Comparison of ENCODE assay signal across 20 mouse cellular contexts in genomic region chr8:72144345-72144975, GRCm38 (mm10). TPM values are rescaled to one million over a fixed set of nuclear protein-coding genes. Genes with fewer than 3 reads are reported as not detected.
A peak's percentile ranks its signal among the peaks of the same experiment; 100 is the strongest.
DNase-seq lines count a peak whose midpoint lies in the region; ATAC-seq lines count a peak whose summit lies in the region.
"Had no signal": no experiment of that assay in that cellular context is flagged by ENCODE, and none has a peak within 500 bp of the region (broad histone marks: within the 10 kb centered on the region; RNA-seq: fewer than 3 reads in every experiment).

No protein-coding gene starts in this region.

- peak; percentile 58 for DNase-seq in heart, embryonic 10.5 days (ENCODE audit: low spot score)
- no peak for DNase-seq in heart, adult 9 months (ENCODE audit: low spot score in 2 of 2)
- DNase-seq in 416B (ENCODE audit: low read depth) (peak; percentile 78), MN1 (ENCODE audit: low spot score) (no peak)
- DNase-seq in hindbrain, embryonic 14.5 days (ENCODE audit: low spot score): no peak
- DNase-seq in right cerebral cortex, postnatal 36 days (ENCODE audit: low spot score in 2 of 2): no peak
- DNase-seq: B cell, adult 2 months; cerebellum, adult 18-20 months; gastrocnemius, postnatal 25 days had no signal

- H3K9ac ChIP-seq in hindbrain, embryonic 14.5 days: no peak overlapping the region
- H3K9ac ChIP-seq: embryonic facial prominence, embryonic 13.5 days; heart, embryonic 15.5 days; hindbrain, embryonic 12.5 days; intestine, embryonic 15.5 days; liver, embryonic 12.5 days; lung, embryonic 15.5 days had no signal

- no peak overlapping the region for H3K4me3 ChIP-seq in heart, embryonic 10.5 days
- no peak overlapping the region for H3K4me3 ChIP-seq in brown adipose tissue, adult 24 weeks (ENCODE audit: insufficient read depth, low read depth, low read length)
- H3K4me3 ChIP-seq in megakaryocyte, embryonic 14.5 days (replicated peaks): peak overlapping the region; percentile 24
- H3K4me3 ChIP-seq in hindbrain, embryonic 14.5 days (replicated peaks; ENCODE audit: low read length): no peak overlapping the region
- H3K4me3 ChIP-seq: embryonic facial prominence, embryonic 13.5 days; heart, embryonic 15.5 days; hindbrain, embryonic 12.5 days; intestine, embryonic 15.5 days; liver, embryonic 12.5 days; lung, embryonic 15.5 days had no signal

- H3K27me3 ChIP-seq in heart, embryonic 10.5 days (ENCODE audit: insufficient read depth, poor library complexity, severe bottlenecking): no peaks in the 10 kb centered on the region
- H3K27me3 ChIP-seq in megakaryocyte, embryonic 14.5 days (replicated peaks): no peaks in the 10 kb centered on the region
- no peaks in the 10 kb centered on the region for H3K27me3 ChIP-seq in hindbrain, embryonic 14.5 days (ENCODE audit: control insufficient read depth, insufficient read depth, low read length)
- H3K27me3 ChIP-seq: embryonic facial prominence, embryonic 13.5 days; heart, embryonic 15.5 days; hindbrain, embryonic 12.5 days; intestine, embryonic 15.5 days; liver, embryonic 12.5 days; lung, embryonic 15.5 days had no signal

- 73% methylated on average over 5 of the region's 5 CpGs for WGBS in heart, embryonic 10.5 days
- 91% methylated on average over 5 of the region's 5 CpGs for WGBS in hindbrain, embryonic 14.5 days

- peaks cover 23% of the 10 kb centered on the region for H3K4me1 ChIP-seq in heart, embryonic 10.5 days
- H3K4me1 ChIP-seq in brown adipose tissue, adult 24 weeks (ENCODE audit: control insufficient read depth, insufficient read depth, insufficient read length, low read length): peaks cover 7% of the 10 kb centered on the region; the same call in 1 of the 2 replicates
- peaks cover 97% of the 10 kb centered on the region for H3K4me1 ChIP-seq in megakaryocyte, embryonic 14.5 days
- no peaks in the 10 kb centered on the region for H3K4me1 ChIP-seq in hindbrain, embryonic 14.5 days (replicated peaks; ENCODE audit: control insufficient read depth, insufficient read depth, low read length)
- H3K4me1 ChIP-seq: embryonic facial prominence, embryonic 13.5 days; hindbrain, embryonic 12.5 days; intestine, embryonic 15.5 days; lung, embryonic 15.5 days had no signal

- H3K36me3 ChIP-seq in heart, embryonic 10.5 days: peaks cover 97% of the 10 kb centered on the region
- peaks cover 96% of the 10 kb centered on the region for H3K36me3 ChIP-seq in megakaryocyte, embryonic 14.5 days (replicated peaks; ENCODE audit: low read length)
- H3K36me3 ChIP-seq in hindbrain, embryonic 14.5 days (replicated peaks; ENCODE audit: control insufficient read depth, insufficient read depth): peaks cover 96% of the 10 kb centered on the region

- H3K4me2 ChIP-seq in hindbrain, embryonic 14.5 days (replicated peaks): no peak overlapping the region
- H3K4me2 ChIP-seq: embryonic facial prominence, embryonic 13.5 days; heart, embryonic 15.5 days; hindbrain, embryonic 12.5 days; intestine, embryonic 15.5 days; liver, embryonic 12.5 days; lung, embryonic 15.5 days had no signal

- H3K9me3 ChIP-seq in heart, embryonic 10.5 days: no peaks in the 10 kb centered on the region
- no peaks in the 10 kb centered on the region for H3K9me3 ChIP-seq in megakaryocyte, embryonic 14.5 days
- no peaks in the 10 kb centered on the region for H3K9me3 ChIP-seq in hindbrain, embryonic 14.5 days (ENCODE audit: control insufficient read depth, low read length)
- H3K9me3 ChIP-seq: embryonic facial prominence, embryonic 13.5 days; heart, embryonic 15.5 days; hindbrain, embryonic 12.5 days; intestine, embryonic 15.5 days; liver, embryonic 12.5 days; lung, embryonic 15.5 days had no signal

- H3K27ac ChIP-seq in heart, embryonic 10.5 days: no peak overlapping the region
- peak overlapping the region; percentile 15 for H3K27ac ChIP-seq in brown adipose tissue, adult 24 weeks (replicated peaks; ENCODE audit: low read depth, low read length)
- no peak overlapping the region for H3K27ac ChIP-seq in hindbrain, embryonic 14.5 days
- H3K27ac ChIP-seq: embryonic facial prominence, embryonic 13.5 days; heart, embryonic 15.5 days; hindbrain, embryonic 12.5 days; intestine, embryonic 15.5 days; liver, embryonic 12.5 days; lung, embryonic 15.5 days had no signal

- no peak for ATAC-seq in hindbrain, embryonic 14.5 days (ENCODE audit: low FRiP score)
- ATAC-seq: intestine, embryonic 15.5 days; liver, embryonic 12.5 days had no signal

RNA-seq across cellular contexts. Expression of gene Tpm4, which starts 9.7 kb away (rescaled TPM):
- polyA plus RNA-seq in heart, embryonic 10.5 days (2016; fragmentation: Nextera tagmentation; extraction: Ambion mirVana): 447 and 556 TPM in 2 replicates
- 55.2 and 64.0 TPM in 2 replicates for polyA plus RNA-seq in brown adipose tissue, adult 24 weeks (2012; ENCODE audit: insufficient read depth, insufficient read length, missing spikeins)
- 84.6 and 1,037 TPM in 2 replicates for polyA plus RNA-seq in megakaryocyte, embryonic 14.5 days (2012; ENCODE audit: insufficient read depth, low replicate concordance)
- polyA plus RNA-seq in hindbrain, embryonic 14.5 days (2014; fragmentation: Nextera tagmentation; extraction: Ambion mirVana): 177 and 186 TPM in 2 replicates

RNA-seq across cellular contexts. Expression of gene Rab8a, which starts 16.5 kb away (rescaled TPM):
- polyA plus RNA-seq in heart, embryonic 10.5 days (2016; fragmentation: Nextera tagmentation; extraction: Ambion mirVana): 89.0 and 104 TPM in 2 replicates
- 33.8 and 56.6 TPM in 2 replicates for polyA plus RNA-seq in brown adipose tissue, adult 24 weeks (2012; ENCODE audit: insufficient read depth, insufficient read length, missing spikeins)
- 48.8 and 66.5 TPM in 2 replicates for polyA plus RNA-seq in megakaryocyte, embryonic 14.5 days (2012; ENCODE audit: insufficient read depth, low replicate concordance)
- 60.4 and 68.9 TPM in 2 replicates for polyA plus RNA-seq in hindbrain, embryonic 14.5 days (2014; fragmentation: Nextera tagmentation; extraction: Ambion mirVana)

RNA-seq across cellular contexts. Expression of gene Olfr374, which starts 37.6 kb away (rescaled TPM):
- not detected in 2 replicates for polyA plus RNA-seq in heart, embryonic 10.5 days (2016; fragmentation: Nextera tagmentation; extraction: Ambion mirVana)
- polyA plus RNA-seq in brown adipose tissue, adult 24 weeks (2012; ENCODE audit: insufficient read depth, insufficient read length, missing spikeins): not detected in 2 replicates
- polyA plus RNA-seq in megakaryocyte, embryonic 14.5 days (2012; ENCODE audit: insufficient read depth, low replicate concordance): not detected in 2 replicates
- not detected in 2 replicates for polyA plus RNA-seq in hindbrain, embryonic 14.5 days (2014; fragmentation: Nextera tagmentation; extraction: Ambion mirVana)
- polyA plus RNA-seq: brain, embryonic 14.5 days; heart, embryonic 15.5 days; hindbrain, embryonic 12.5 days; kidney, embryonic 16.5 days; liver, embryonic 12.5 days; lung, embryonic 15.5 days had no signal

RNA-seq across cellular contexts. Expression of gene Hsh2d, which starts 45.0 kb away (rescaled TPM):
- 0.13 TPM in 1 of 2 replicates, not detected in the other for polyA plus RNA-seq in heart, embryonic 10.5 days (2016; fragmentation: Nextera tagmentation; extraction: Ambion mirVana)
- polyA plus RNA-seq in brown adipose tissue, adult 24 weeks (2012; ENCODE audit: insufficient read depth, insufficient read length, missing spikeins): not detected in 2 replicates
- 2.3 and 4.8 TPM in 2 replicates for polyA plus RNA-seq in megakaryocyte, embryonic 14.5 days (2012; ENCODE audit: insufficient read depth, low replicate concordance)
- polyA plus RNA-seq in hindbrain, embryonic 14.5 days (2014; fragmentation: Nextera tagmentation; extraction: Ambion mirVana): not detected in 2 replicates
- polyA plus RNA-seq: embryonic facial prominence, embryonic 13.5 days; hindbrain, embryonic 12.5 days; kidney, embryonic 16.5 days; neural tube, embryonic 14.5 days had no signal

Comparison
In these comparisons a context has a peak if more than half of its experiments do, and no peak if none do; other contexts are left out.
1. DNase-seq: peak in heart, embryonic 10.5 days (single experiment) and 416B (single experiment); none in heart, adult 9 months (0 of 2), MN1 (single experiment), hindbrain, embryonic 14.5 days (single experiment) and right cerebral cortex, postnatal 36 days (0 of 2).